Mouse (Mus musculus) yolk sac, embryonic 10.5 days (tissue): ENCODE results near the gene Sapcd1.
A peak's percentile ranks its signal among the peaks of the same experiment; 100 is the strongest.

Experiments
- DNase-seq: peaks from one replicate; pipeline ENCODE4 v3.0.0-alpha.2; 2017; ENCODE audit warnings: low spot score

Sapcd1 gene

GRCm38 (mm10) chr17:34980655-34981054, 47.2 kb downstream of the Sapcd1 start:
- peak; percentile 72 for DNase-seq

GRCm38 (mm10) chr17:34979631-34980030, 48.2 kb downstream of the Sapcd1 start:
- DNase-seq = peak; percentile 31

- no peak for DNase-seq
These were observed 49.6 kb downstream of the Sapcd1 start for GRCm38 (mm10) chr17:34978239-34978638.

GRCm38 (mm10) chr17:34977000-34977399, 50.8 kb downstream of the Sapcd1 start:
- DNase-seq = no peak
